Mouse (Mus musculus): ENCODE results near the gene Nadk2. TPM values are rescaled to one million over a fixed set of nuclear protein-coding genes. Genes with fewer than 3 reads are reported as not detected.

Gene Nadk2
- polyA plus RNA-seq, 1 experiment from 2014 or later, result 51.9 TPM

- no peaks in the 10 kb centered on the region; the same call in none of the 2 replicates for H3K36me3 ChIP-seq (replicated peaks; ENCODE audit: control insufficient read depth, insufficient read depth, low read depth, low read length)
- no peaks in the 10 kb centered on the region for H3K27me3 ChIP-seq (ENCODE audit: control insufficient read depth, insufficient read depth, low read length)
- no peak overlapping the region for H3K4me3 ChIP-seq (ENCODE audit: low read depth, low read length)
- H3K27ac ChIP-seq (replicated peaks; ENCODE audit: low read depth, low read length), result no peak overlapping the region
- DNase-seq (ENCODE audit: low spot score) (no peak), ATAC-seq (replicated peaks; ENCODE audit: insufficient number of reproducible peaks, low FRiP score, low TSS enrichment, low read depth) (no peak)
- WGBS, result 94% methylated on average over 5 of the region's 5 CpGs
- no peak overlapping the region for H3K4me2 ChIP-seq (ENCODE audit: low read depth, low read length)
- H3K9me3 ChIP-seq (replicated peaks; ENCODE audit: control insufficient read depth, low read length), result no peaks in the 10 kb centered on the region
- H3K4me1 ChIP-seq (ENCODE audit: control insufficient read depth, insufficient read depth, low read length), result peaks cover 3% of the 10 kb centered on the region; the same call in 1 of the 2 replicates
- no peak overlapping the region for H3K9ac ChIP-seq (replicated peaks; ENCODE audit: low read length)
Measured at GRCm38 (mm10) chr15:9090662-9091061, 19.6 kb downstream of the Nadk2 start.

DNA sequence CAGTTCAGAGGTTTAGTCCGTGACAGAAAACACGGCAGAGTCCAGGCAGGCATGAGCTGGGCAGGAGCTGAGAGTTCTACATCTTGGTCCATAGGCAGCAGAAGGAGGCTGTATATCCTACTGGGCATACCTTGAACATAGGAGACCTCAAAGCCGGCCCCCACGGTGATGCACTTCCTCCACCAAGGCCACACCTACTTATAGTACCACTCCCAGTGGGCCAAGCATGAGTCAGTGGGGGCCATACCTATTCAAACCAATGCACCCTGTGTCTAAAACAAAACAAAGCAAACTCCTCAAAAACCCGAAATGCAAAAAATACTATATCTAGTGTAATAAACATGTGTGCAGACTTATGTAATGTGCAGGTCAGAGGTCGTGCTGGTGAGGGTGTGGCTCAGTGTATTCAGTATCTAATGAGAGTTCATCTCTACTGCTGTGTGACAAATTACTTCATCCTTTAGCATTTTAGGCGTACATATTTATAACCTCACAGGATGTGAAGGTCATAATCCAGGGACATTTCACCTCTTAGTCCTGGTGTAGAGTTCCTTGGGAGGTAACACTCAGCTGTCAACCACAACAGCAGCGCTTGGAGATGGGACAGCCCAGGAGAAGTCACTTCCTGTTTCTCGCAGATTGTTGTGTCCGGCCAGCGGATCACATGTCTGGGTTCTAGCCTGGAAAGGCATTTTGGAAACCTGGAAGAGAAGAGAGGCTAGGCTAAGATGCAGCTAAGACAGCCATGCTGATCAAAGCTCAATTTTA is 22.7 kb downstream of the Nadk2 start:
- H3K4me3 ChIP-seq (ENCODE audit: low read depth, low read length), result no peak overlapping the region
- DNase-seq (ENCODE audit: low spot score), result no peak
- peak; percentile 47 for ATAC-seq (replicated peaks; ENCODE audit: insufficient number of reproducible peaks, low FRiP score, low TSS enrichment, low read depth)
- H3K9me3 ChIP-seq (replicated peaks; ENCODE audit: control insufficient read depth, low read length), result no peaks in the 10 kb centered on the region
- no peak overlapping the region for H3K27ac ChIP-seq (replicated peaks; ENCODE audit: low read depth, low read length)
- peaks cover 3% of the 10 kb centered on the region; the same call in 1 of the 2 replicates for H3K4me1 ChIP-seq (ENCODE audit: control insufficient read depth, insufficient read depth, low read length)
- no peak overlapping the region for H3K4me2 ChIP-seq (ENCODE audit: low read depth, low read length)
- no peaks in the 10 kb centered on the region for H3K27me3 ChIP-seq (ENCODE audit: control insufficient read depth, insufficient read depth, low read length)
- WGBS, result 61% methylated on average over 11 of the region's 11 CpGs
- no peaks in the 10 kb centered on the region; the same call in none of the 2 replicates for H3K36me3 ChIP-seq (replicated peaks; ENCODE audit: control insufficient read depth, insufficient read depth, low read depth, low read length)
- no peak overlapping the region for H3K9ac ChIP-seq (replicated peaks; ENCODE audit: low read length)

DNA sequence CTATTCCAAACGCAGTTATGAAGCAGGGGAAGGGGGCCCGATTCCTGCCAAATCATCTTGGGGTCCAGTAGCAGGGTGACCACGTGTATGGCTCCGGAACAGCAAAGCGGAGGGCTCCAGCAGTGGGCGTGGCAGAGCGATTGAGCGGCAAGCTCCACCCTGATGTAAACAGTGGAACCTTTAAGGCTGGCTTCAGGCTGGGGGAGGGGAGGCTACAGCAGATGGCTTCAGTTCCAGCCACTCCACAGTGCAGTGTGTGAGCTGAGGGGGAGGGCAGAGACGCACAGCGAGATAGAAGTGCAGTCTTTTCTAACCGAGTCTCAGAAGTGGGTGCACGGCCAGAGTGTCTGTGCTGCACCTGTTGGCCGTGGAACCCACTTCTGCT is 23.3 kb downstream of the Nadk2 start:
- no peak overlapping the region for H3K4me2 ChIP-seq (ENCODE audit: low read depth, low read length)
- peaks cover 3% of the 10 kb centered on the region; the same call in 1 of the 2 replicates for H3K4me1 ChIP-seq (ENCODE audit: control insufficient read depth, insufficient read depth, low read length)
- DNase-seq (ENCODE audit: low spot score), result peak; percentile 69
- no peaks in the 10 kb centered on the region for H3K9me3 ChIP-seq (replicated peaks; ENCODE audit: control insufficient read depth, low read length)
- H3K27me3 ChIP-seq (ENCODE audit: control insufficient read depth, insufficient read depth, low read length), result no peaks in the 10 kb centered on the region
- ATAC-seq (replicated peaks; ENCODE audit: insufficient number of reproducible peaks, low FRiP score, low TSS enrichment, low read depth), result peak; percentile 94
- H3K9ac ChIP-seq (replicated peaks; ENCODE audit: low read length), result no peak overlapping the region
- H3K4me3 ChIP-seq (ENCODE audit: low read depth, low read length), result no peak overlapping the region
- no peak overlapping the region for H3K27ac ChIP-seq (replicated peaks; ENCODE audit: low read depth, low read length)
- no peaks in the 10 kb centered on the region; the same call in none of the 2 replicates for H3K36me3 ChIP-seq (replicated peaks; ENCODE audit: control insufficient read depth, insufficient read depth, low read depth, low read length)
- 16% methylated on average over 13 of the region's 13 CpGs for WGBS

GRCm38 (mm10) chr15:9096865-9097264 is 25.8 kb downstream of the Nadk2 start:
- ATAC-seq (replicated peaks; ENCODE audit: insufficient number of reproducible peaks, low FRiP score, low TSS enrichment, low read depth), result no peak
- WGBS, result 93% methylated on average over 4 of the region's 4 CpGs

DNA sequence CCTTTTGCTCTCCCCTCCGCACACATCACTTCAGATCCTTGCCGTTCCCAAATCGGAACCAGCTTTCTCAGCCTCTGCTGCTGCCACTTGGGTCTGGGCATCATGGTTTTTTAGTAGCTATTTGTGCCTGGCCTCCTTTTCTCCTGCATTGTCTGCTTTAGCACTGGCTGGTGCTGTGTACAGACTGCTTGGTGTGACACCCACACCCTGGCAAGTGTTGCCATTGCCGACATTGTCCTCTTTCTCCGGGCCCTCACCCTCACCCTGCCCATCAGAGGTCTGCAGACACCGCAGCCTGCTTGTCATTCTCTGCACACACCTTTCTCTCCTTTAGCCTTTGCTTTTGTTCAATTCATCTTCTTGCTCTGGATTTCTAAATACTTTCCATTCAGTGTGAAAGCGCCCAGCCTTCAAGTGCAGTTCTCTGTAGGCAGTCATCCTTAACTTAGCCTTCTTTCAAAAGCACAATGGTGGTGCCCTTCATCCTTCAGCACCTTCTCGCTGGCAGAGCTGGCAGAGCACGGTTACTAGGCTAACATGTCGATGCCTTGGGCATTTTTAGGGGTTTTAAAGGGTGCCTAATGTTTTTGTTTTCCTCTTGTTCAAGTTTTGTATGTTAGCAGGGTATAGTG is 29.5 kb downstream of the Nadk2 start:
- Histone ChIP-seq H3K4me2 (ENCODE audit: low read depth, low read length) (no peak overlapping the region), H3K27me3 (ENCODE audit: control insufficient read depth, insufficient read depth, low read length) (no peaks in the 10 kb centered on the region), H3K9me3 (replicated peaks; ENCODE audit: control insufficient read depth, low read length) (no peaks in the 10 kb centered on the region), H3K9ac (replicated peaks; ENCODE audit: low read length) (no peak overlapping the region), H3K27ac (replicated peaks; ENCODE audit: low read depth, low read length) (no peak overlapping the region), H3K4me3 (ENCODE audit: low read depth, low read length) (no peak overlapping the region), H3K36me3 (replicated peaks; ENCODE audit: control insufficient read depth, insufficient read depth, low read depth, low read length) (peaks cover 4% of the 10 kb centered on the region), H3K4me1 (ENCODE audit: control insufficient read depth, insufficient read depth, low read length) (no peaks in the 10 kb centered on the region)
- ATAC-seq (replicated peaks; ENCODE audit: insufficient number of reproducible peaks, low FRiP score, low TSS enrichment, low read depth) (no peak), DNase-seq (ENCODE audit: low spot score) (no peak)
- WGBS, result 95% methylated on average over 10 of the region's 10 CpGs

More at GRCm38 (mm10) chr15:9096865-9097264, 25.8 kb downstream of the Nadk2 start:
- Histone ChIP-seq H3K4me1 (ENCODE audit: control insufficient read depth, insufficient read depth, low read length) (peaks cover 3% of the 10 kb centered on the region; the same call in 1 of the 2 replicates), H3K4me3 (ENCODE audit: low read depth, low read length) (no peak overlapping the region), H3K9me3 (replicated peaks; ENCODE audit: control insufficient read depth, low read length) (no peaks in the 10 kb centered on the region), H3K36me3 (replicated peaks; ENCODE audit: control insufficient read depth, insufficient read depth, low read depth, low read length) (peaks cover 4% of the 10 kb centered on the region), H3K27me3 (ENCODE audit: control insufficient read depth, insufficient read depth, low read length) (no peaks in the 10 kb centered on the region), H3K27ac (replicated peaks; ENCODE audit: low read depth, low read length) (no peak overlapping the region), H3K4me2 (ENCODE audit: low read depth, low read length) (no peak overlapping the region), H3K9ac (replicated peaks; ENCODE audit: low read length) (no peak overlapping the region)
- no peak for DNase-seq (ENCODE audit: low spot score)

DNA sequence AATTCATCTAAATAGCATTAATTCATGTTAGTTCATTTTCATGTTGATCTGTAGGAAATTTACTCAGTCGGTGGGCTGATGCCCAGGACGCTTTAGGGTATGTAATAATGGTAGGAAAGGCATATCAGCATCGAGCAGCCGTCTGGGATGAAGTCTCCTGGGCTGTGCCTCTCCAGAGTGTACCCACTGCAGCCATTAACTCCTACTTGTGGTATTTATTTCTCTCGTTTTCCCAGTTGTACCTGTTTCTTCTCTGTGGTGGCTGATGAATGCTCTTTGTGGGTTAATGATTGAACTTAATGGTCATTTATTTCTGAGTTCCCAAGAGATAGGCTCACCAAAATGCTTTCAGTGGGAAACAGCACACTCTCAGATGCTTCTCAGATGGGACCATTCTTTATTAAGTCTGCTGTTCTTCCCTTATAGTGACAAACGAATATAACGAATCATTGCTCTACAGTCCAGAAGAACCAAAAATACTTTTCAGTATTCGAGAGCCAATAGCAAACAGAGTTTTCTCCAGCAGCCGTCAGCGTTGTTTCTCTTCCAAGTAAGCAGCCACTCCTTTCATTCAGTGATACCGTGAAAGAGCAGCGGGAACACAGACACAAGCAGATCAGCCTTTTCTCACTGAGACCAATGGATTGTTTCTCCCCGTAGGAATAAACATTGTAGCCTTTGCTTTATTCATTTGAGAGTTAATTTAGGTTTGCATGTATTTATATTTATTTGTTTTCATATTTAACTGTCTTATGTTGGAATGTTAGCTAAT is 35.4 kb downstream of the Nadk2 start:
- WGBS, result 91% methylated on average over 13 of the region's 13 CpGs
- no peaks in the 10 kb centered on the region; the same call in 1 of the 2 replicates for H3K36me3 ChIP-seq (replicated peaks; ENCODE audit: control insufficient read depth, insufficient read depth, low read depth, low read length)
- no peak for ATAC-seq (replicated peaks; ENCODE audit: insufficient number of reproducible peaks, low FRiP score, low TSS enrichment, low read depth)

DNA sequence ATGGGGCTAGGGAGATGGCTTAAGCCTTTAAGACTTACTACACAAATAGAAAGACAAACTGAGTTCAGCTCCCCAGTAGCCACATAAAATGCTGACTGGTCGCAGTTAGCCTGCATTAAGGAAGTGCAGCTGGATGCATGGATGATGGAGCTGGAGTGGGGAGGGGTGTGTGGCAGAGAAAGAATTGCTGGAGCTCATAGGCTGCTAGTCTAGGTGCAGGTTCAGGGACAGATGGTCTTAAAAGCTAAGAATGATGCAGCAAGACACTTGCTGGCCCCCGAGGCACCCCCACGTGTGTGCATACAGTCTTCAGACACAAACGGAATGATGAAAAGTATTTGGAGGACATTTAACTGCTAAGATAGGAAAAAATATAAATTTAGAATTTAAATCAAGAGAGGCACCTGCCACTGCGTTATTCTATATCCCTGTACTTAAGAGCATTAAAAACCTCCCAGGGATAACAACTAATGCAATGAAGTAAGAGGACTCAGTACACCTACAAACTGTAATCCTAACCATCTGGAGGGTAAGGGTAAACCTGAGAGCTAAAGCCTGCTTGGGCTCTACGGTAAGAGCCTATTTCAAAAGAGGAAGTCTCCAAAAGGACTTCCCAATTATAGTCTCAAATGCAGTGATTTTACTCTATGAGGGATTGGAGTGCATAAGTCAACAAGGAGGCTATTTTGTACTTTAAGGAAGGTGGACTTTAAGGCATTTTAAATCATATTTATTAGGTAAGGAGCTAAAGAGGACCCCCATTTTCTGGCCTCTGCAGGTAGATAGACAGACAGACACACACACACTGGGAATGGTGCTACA is 39.7 kb downstream of the Nadk2 start:
- WGBS, result 83% methylated on average over 6 of the region's 6 CpGs
- Histone ChIP-seq H3K36me3 (replicated peaks; ENCODE audit: control insufficient read depth, insufficient read depth, low read depth, low read length) (peaks cover 2% of the 10 kb centered on the region; the same call in 1 of the 2 replicates), H3K27me3 (ENCODE audit: control insufficient read depth, insufficient read depth, low read length) (no peaks in the 10 kb centered on the region), H3K9ac (replicated peaks; ENCODE audit: low read length) (no peak overlapping the region), H3K4me2 (ENCODE audit: low read depth, low read length) (no peak overlapping the region), H3K27ac (replicated peaks; ENCODE audit: low read depth, low read length) (no peak overlapping the region), H3K9me3 (replicated peaks; ENCODE audit: control insufficient read depth, low read length) (no peaks in the 10 kb centered on the region), H3K4me1 (ENCODE audit: control insufficient read depth, insufficient read depth, low read length) (no peaks in the 10 kb centered on the region), H3K4me3 (ENCODE audit: low read depth, low read length) (no peak overlapping the region)
- no peak for ATAC-seq (replicated peaks; ENCODE audit: insufficient number of reproducible peaks, low FRiP score, low TSS enrichment, low read depth)
- DNase-seq (ENCODE audit: low spot score), result no peak

More for the DNA sequence above, 35.4 kb downstream of the Nadk2 start:
- DNase-seq (ENCODE audit: low spot score), result no peak
- no peak overlapping the region for H3K4me3 ChIP-seq (ENCODE audit: low read depth, low read length)
- H3K4me2 ChIP-seq (ENCODE audit: low read depth, low read length), result no peak overlapping the region
- no peak overlapping the region for H3K9ac ChIP-seq (replicated peaks; ENCODE audit: low read length)
- no peaks in the 10 kb centered on the region for H3K27me3 ChIP-seq (ENCODE audit: control insufficient read depth, insufficient read depth, low read length)
- no peaks in the 10 kb centered on the region for H3K4me1 ChIP-seq (ENCODE audit: control insufficient read depth, insufficient read depth, low read length)
- no peak overlapping the region for H3K27ac ChIP-seq (replicated peaks; ENCODE audit: low read depth, low read length)
- H3K9me3 ChIP-seq (replicated peaks; ENCODE audit: control insufficient read depth, low read length), result no peaks in the 10 kb centered on the region

Measured in embryonic facial prominence, embryonic 11.5 days (tissue).